Mouse (Mus musculus) heart, adult 8-10 months (tissue): Measurements from ENCODE around the gene Brd7. TPM values are rescaled to one million over a fixed set of nuclear protein-coding genes. Genes with fewer than 3 reads are reported as not detected.

ENCODE experiments used
- DNase-seq: peaks from one replicate; pipeline ENCODE4 v3.0.0; 2022; ENCODE audit warnings: low spot score
- total RNA-seq, 4 experiments: library from RNA; stranded (reverse); gene quantifications; 2 replicates each; pipeline ENCODE4 v1.2.4; 2022

The Brd7 gene
- total RNA-seq, 4 experiments from 2014 or later, result 74.5 to 90.1 (median 75.6) TPM

GRCm38 (mm10) chr8:88357226-88357933 lies 4.6 kb downstream of the Brd7 start:
- no peak for DNase-seq

DNA sequence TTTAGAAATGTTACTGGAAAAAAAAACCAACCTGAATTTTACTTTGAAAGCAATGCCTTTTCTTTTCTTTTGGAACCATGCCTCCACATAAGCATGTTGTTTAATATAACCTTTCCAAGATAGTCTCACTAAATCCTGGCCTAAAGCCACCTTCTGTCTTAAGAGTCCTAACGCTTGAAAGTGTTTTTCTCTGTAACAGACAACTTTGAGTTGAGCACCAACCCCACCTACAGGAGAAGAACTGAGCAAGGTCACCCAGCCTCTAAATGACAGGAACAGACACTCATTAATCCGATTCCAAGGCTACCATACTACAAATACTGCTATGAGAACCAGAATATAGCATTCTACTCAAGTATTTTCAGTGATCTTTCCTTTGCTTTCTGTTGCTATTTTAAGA lies 12.9 kb downstream of the Brd7 start:
- DNase-seq, result no peak

GRCm38 (mm10) chr8:88342026-88342425 lies 20.0 kb downstream of the Brd7 start:
- no peak for DNase-seq

DNA sequence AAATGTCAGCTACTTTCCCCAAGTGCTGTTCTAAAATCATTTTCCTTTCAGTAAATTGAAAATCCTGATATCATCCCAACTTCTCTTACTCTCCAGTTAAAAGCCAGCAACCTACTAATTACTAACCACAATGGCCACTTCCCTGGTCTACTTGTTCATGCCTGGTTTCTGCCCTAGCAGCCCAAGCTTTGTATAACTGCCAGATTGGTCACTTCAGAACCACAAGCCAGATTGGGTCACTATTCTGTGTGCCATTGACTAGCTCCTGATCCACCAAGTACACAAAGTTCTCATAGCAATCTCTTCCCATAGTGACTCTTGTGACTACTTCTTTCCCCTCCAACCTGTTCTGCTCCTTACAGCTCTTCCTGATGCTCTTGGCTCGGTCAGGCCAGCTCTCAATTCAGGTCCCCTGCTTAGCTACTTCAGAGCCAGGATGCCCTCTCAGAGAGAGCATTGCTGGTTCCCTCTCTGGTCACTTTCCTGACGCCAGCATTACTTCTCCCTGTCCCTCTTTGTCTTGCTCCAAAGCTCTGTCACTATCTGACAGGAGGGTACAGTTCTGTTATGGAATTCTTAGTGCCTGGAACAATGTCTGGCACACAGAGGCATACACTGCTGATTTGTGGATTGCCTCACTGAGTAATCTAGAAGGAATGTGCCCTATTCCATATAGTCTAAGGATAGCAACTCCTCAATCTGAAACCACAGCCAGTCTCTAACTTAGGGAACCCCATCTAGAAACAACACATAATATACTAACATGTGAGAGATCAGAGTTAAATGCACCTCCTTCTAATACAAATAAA lies 21.9 kb downstream of the Brd7 start:
- DNase-seq, result no peak

DNA sequence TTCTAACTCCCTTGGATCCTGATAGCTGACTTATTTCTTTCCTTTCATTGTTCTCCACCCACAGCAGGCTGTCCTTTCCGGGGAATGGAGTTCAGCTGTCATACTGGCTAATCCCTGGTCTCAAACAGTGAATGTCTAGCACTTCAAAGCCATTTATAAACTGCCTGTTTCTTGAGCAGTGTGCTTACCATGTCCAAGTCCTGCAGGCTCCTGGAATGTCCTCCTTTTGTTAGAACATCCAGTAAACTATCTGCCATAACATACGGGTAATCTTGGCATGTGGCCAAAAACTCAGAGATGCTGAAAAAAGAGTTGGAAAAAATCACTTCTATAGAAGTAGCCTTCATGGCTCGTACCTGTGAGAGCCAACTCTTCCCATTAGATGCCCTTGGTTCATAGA lies 22.8 kb downstream of the Brd7 start:
- no peak for DNase-seq

- no peak for DNase-seq
These were observed 27.0 kb downstream of the Brd7 start for GRCm38 (mm10) chr8:88334975-88335374.

DNA sequence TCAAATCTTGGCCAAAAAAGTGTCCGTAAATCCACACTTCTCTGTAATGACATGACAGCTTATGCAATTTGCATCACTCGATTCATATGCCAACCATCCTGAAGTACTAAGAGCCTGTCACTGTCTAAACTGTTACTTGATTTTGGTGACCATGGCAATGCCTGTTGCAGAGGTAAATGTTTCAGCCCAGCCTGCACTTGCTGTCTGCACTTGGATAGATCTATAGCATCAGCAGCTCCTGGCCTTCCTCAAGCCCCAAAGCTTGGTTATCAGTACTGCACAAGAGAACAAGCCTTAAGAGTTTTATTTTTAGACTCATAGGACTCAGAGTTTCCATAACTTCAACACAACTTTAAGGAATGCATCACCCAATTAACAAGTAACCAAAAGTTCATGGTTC lies 27.6 kb downstream of the Brd7 start:
- DNase-seq, result no peak

- DNase-seq, result no peak
These were observed 31.2 kb downstream of the Brd7 start for GRCm38 (mm10) chr8:88330816-88331215.

- DNase-seq, result no peak
These were observed 33.3 kb downstream of the Brd7 start for GRCm38 (mm10) chr8:88328689-88329088.

DNA sequence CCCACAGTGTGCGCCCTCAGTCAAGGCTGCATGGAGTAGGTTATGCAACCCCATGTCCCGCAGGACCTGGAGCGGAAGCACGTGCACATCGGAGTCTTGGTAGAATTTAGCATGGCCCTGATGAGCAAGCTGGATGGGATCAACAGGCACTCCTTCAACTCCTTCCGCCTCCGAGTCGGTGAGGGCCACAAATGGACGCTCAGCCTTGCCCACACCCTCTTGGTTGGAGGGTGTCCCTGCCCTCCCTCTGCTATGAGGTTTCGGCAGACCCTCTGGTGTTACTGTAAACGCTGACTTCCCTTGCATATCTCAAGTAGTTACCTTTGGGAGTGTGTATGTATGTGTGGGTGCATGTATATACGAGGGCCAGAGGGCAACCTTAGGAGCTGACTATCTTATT lies 35.7 kb downstream of the Brd7 start:
- no peak for DNase-seq

DNA sequence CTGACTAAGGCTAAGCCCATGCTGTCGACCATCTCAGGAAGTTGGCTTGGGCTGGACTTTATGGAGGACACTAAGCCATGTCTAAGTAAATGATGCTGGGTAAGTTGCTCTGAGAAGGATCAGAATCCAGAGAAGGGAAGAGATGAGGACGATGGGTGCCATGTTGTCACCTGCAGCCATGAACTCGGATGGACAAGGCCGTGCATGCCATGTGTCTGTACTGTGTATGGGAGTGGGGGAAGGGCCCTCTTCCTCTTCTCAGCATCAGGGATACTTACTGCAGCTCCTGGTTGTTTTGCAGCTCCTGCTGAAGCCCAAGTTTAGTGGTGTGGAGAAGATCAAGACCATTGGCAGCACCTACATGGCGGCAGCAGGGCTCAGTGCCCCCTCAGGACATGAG lies 36.2 kb downstream of the Brd7 start:
- no peak for DNase-seq

- no peak for DNase-seq
These were observed 36.7 kb downstream of the Brd7 start for GRCm38 (mm10) chr8:88325251-88325650.

DNA sequence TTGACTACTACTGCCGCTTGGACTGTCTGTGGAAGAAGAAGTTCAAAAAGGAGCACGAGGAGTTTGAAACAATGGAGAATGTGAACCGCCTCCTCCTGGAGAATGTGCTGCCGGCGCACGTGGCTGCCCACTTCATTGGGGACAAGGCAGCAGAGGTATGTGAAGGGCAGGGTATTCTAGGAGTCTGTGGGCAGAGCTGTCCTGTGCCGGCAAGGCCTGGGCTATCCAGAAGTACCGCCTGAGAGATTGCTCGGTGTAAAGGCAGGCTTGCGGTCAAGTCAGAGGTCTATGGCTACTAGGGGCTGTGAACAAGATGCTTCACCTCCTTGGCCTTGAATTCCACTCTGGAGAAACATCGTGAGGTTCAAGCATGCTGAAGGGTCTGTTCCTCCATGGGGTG lies 37.2 kb downstream of the Brd7 start:
- DNase-seq, result no peak

DNA sequence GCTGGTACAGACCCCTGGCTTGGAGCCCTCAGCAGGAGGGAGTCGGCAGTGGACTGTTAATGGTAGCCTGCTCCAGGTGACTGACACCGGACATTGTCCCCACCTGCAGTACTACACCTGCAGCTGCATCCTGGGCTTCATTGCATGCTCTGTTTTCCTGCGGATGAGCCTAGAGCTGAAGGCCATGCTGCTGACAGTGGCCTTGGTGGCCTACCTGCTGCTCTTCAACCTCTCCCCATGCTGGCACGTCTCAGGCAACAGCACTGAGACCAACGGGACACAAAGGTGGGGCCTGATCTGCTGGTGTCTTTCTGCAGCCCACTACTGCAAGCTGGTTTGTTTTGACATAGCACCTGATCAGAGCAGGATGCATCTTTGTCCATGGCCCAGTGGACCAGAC lies 38.5 kb downstream of the Brd7 start:
- no peak for DNase-seq

GRCm38 (mm10) chr8:88321387-88321786 lies 40.6 kb downstream of the Brd7 start:
- DNase-seq, result no peak

DNA sequence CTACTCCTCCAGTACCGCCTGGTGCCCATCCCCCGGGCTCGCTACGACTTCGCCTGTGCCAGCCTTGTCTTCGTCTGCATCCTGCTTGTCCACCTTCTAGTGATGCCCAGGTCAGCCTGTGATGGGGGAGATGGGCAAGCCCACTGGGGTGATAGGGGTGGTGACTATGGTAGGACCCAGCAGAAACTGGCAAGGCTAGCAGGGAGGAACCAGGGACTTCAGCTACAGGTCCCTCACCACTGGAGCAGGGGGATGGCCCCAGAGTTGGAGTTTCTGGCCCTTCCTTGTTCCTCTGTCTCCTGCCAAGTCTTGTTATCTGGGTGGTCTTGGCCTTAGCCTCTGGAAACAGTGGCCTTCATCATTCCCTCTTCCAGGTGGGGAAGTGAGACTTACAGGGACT lies 41.9 kb downstream of the Brd7 start:
- no peak for DNase-seq

- no peak for DNase-seq
These were observed 43.8 kb downstream of the Brd7 start for GRCm38 (mm10) chr8:88318151-88318550.

- DNase-seq, result no peak
These were observed 44.7 kb downstream of the Brd7 start for GRCm38 (mm10) chr8:88317341-88317740.

GRCm38 (mm10) chr8:88316139-88316931 lies 45.7 kb downstream of the Brd7 start:
- no peak for DNase-seq

DNA sequence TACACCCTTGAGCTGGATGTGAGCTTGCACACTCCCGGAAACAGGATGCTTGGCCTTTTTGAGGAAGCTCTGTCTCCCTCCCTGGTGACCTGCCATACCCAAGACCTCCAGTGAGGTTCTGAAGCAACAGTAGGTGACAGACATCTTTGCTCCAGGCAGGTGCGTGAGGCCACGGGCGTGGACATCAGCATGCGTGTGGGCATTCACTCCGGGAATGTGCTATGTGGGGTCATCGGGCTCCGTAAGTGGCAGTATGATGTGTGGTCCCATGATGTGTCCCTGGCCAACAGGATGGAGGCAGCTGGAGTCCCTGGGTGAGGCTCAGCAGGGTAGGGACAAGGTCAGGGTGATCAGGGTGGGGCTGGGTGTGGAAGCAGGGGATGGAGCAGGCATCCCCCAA lies 46.7 kb downstream of the Brd7 start:
- DNase-seq, result no peak

GRCm38 (mm10) chr8:88313991-88314390 lies 48.0 kb downstream of the Brd7 start:
- DNase-seq, result no peak

GRCm38 (mm10) chr8:88312966-88313365 lies 49.0 kb downstream of the Brd7 start:
- DNase-seq, result peak; percentile 63
